Mouse (Mus musculus): ENCODE measurements around the gene 9130204L05Rik. TPM values are rescaled to one million over a fixed set of nuclear protein-coding genes. Genes with fewer than 3 reads are reported as not detected.

The 9130204L05Rik gene
- polyA plus RNA-seq (2017; shearing (Covaris generic)): not detected

DNA sequence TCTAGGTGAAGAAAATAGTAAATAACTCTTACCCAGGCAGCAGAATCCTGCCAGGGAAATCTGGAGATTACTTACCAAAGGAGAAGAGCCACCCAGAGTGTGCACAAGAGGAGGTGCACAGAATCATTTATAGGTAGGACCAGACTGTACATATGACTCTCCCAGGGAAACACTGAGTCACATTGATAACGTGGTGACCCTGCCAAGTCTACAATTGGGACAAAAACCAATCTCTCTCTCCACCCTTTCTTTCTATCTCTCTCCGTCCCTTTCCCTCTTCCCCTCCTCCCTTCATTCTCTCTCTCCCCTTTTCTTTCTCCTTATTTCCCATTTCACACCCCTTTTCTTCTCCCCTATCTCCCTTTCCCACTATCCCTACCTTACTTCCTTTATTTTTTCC, at the start of gene 9130204L05Rik:
Gene 9130204L05Rik (minus strand): TSS at position 101 of the 400 bp plus-strand sequence.

Measured in CD4-positive, CD25-positive, alpha-beta regulatory T cell, adult 9 weeks (primary cell).